Mouse (Mus musculus) cortical plate, adult 2 months (tissue): ENCODE measurements around the gene Zfp281. TPM values are rescaled to one million over a fixed set of nuclear protein-coding genes. Genes with fewer than 3 reads are reported as not detected.

ENCODE experiments used
- H3K27ac ChIP-seq: fragments of 200-500 bp; 2 replicates; pipeline ENCODE4 v1.5.1; 2012; ENCODE audit warnings: low read length, control low read depth, inconsistent platforms; ENCODE audit not compliant: insufficient read depth
- H3K4me1 ChIP-seq: fragments of 200-500 bp; 2 replicates; pipeline ENCODE4 v1.6.1; 2011; ENCODE audit warnings: low read length; ENCODE audit not compliant: control insufficient read depth, insufficient read depth
- H3K4me3 ChIP-seq: fragments of 200-500 bp; 2 replicates; pipeline ENCODE4 v1.5.1; 2011; ENCODE audit warnings: mild to moderate bottlenecking, low read length, control low read depth; ENCODE audit not compliant: insufficient read depth
- CTCF ChIP-seq: fragments of 200-500 bp; IDR thresholded peaks from 2 replicates; pipeline ENCODE4 v1.5.1; 2011; ENCODE audit warnings: mild to moderate bottlenecking, control low read depth, low read length; ENCODE audit not compliant: insufficient read depth; ENCODE audit errors: extremely low read depth
- POLR2A ChIP-seq: fragments of 200-500 bp; IDR thresholded peaks from 2 replicates; pipeline ENCODE4 v1.6.1; 2011; ENCODE audit warnings: mild to moderate bottlenecking, low read length, control low read depth; ENCODE audit not compliant: insufficient read depth; ENCODE audit errors: extremely low read depth
- polyA plus RNA-seq: library from polyadenylated mRNA; depleted of rRNA; stranded (reverse); fragments of >200 nt; gene quantifications from 2 replicates; pipeline ENCODE4 v1.2.3, GENCODE M21; 2012

Zfp281 gene
- polyA plus RNA-seq, 1 experiment, result 12.9 TPM

DNA sequence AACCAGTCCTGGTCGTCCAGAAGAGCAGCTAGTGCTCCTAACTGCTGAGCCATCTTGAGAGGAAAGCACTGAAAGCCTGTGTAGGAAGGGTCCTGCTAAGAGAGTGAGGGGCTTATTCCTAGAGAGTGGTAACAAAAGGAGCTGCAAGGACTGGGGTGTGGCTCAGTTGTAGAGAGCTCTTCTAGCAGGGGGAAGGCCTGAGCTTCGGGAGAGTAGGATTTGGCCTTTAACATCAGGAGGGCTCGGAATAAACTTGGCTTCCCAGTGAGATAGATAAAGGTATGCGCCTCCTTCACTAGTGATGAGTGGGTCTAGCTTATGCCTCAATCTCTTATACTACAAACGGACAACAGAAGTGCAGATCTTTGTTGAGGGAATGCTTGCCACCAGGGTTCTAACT lies 26.4 kb upstream of the Zfp281 start:
- Histone ChIP-seq H3K27ac (no peak overlapping the region), H3K4me3 (no peak overlapping the region), H3K4me1 (no peaks in the 10 kb centered on the region)
- TF ChIP-seq POLR2A (no peak), CTCF (no peak)

DNA sequence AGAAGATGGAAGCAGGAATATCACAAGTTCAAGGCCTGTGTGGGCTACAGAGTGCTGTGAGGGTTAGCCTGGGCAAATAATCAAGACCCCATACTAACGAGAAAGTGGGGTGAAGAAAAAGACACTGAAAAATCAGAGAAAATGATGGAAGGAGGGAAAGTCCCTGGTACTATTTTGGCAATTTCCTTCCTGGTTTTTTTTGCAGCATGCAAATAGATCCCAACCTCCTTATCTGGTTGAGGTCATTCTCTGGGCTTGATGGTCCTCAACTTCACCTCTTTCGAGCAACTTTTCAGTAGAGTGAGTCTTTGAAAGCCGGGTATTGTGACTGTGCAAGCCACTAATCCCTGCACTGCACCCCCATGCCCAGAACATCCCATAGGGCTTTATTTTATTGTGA lies 24.6 kb upstream of the Zfp281 start:
- TF ChIP-seq CTCF (no peak), POLR2A (no peak)
- Histone ChIP-seq H3K4me1 (no peaks in the 10 kb centered on the region), H3K27ac (no peak overlapping the region), H3K4me3 (no peak overlapping the region)

GRCm38 (mm10) chr1:136600647-136601345 lies 23.9 kb upstream of the Zfp281 start:
- Histone ChIP-seq H3K27ac (no peak overlapping the region), H3K4me3 (no peak overlapping the region), H3K4me1 (no peaks in the 10 kb centered on the region)
- no peak for TF ChIP-seq CTCF

DNA sequence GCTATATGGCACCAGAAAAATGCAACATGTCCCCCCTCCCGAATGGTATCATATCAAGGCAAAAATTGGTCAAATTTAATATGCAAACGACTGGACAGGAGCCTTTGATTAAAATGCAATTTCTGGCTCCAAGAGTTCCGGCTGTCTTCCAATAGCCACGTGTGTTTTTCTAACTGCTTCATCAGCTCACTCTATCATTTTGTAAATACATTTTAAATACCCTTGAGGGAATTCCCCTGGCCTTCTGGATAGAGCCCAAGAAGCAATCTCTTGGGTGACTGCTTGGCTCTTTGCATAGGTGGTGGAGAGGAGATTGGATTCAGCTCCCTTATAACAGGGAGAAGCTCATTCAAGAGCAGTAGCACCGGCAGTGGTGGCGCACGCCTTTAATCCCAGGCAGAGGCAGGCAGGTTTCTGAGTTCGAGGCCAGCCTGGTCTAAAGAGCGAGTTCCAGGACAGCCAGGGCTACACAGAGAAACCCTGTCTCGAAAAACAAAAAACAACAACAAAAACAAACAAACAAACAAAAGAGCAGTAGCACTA lies 23.3 kb upstream of the Zfp281 start:
- H3K27ac ChIP-seq, result no peak overlapping the region
- no peaks in the 10 kb centered on the region for H3K4me1 ChIP-seq
- TF ChIP-seq POLR2A (no peak), CTCF (no peak)
- H3K4me3 ChIP-seq, result no peak overlapping the region

DNA sequence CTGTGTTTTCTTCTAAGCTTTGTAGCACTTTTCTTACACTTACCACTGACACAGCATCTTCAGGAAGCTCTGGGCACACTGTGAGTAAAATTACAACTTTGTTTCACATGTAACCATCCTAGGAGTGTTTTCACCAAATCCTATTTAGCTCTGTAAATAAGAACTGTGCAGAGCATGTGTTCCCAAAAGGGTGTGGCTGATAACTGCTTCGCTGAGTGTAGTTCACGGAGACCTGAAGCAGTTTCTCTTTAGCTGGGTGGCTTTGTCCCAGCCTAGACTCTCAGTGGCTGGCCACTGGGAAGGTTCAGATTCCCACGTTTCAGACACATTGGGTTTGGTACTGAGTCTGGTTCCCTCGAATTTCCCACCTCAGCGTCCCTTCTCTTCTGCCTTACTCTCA lies 22.4 kb upstream of the Zfp281 start:
- TF ChIP-seq CTCF (no peak), POLR2A (no peak)
- Histone ChIP-seq H3K4me1 (no peaks in the 10 kb centered on the region), H3K4me3 (no peak overlapping the region), H3K27ac (no peak overlapping the region)

DNA sequence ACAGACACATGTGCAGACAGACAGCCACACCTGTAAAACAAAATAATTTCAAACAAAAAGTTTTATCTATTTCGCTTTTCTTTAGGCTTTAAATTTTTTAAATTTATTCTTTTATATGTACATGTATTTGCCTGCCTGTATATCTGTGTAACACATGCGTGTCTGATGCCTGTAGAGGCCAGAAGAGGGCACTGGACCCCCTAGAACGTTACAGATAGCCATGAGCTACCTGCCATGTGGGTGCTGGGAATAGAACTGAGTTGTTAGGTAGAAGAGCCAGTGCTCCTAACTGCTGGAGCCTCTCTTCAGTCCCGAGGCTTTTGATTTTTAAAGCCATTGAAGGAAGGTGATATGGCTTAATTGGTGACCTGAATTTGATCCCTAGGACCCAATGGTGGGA lies 20.5 kb upstream of the Zfp281 start:
- H3K4me3 ChIP-seq, result no peak overlapping the region
- no peak overlapping the region for H3K27ac ChIP-seq
- TF ChIP-seq CTCF (no peak), POLR2A (no peak)
- H3K4me1 ChIP-seq, result no peaks in the 10 kb centered on the region

- H3K27ac ChIP-seq, result no peak overlapping the region
These were observed 18.9 kb upstream of the Zfp281 start for GRCm38 (mm10) chr1:136605790-136606189.

DNA sequence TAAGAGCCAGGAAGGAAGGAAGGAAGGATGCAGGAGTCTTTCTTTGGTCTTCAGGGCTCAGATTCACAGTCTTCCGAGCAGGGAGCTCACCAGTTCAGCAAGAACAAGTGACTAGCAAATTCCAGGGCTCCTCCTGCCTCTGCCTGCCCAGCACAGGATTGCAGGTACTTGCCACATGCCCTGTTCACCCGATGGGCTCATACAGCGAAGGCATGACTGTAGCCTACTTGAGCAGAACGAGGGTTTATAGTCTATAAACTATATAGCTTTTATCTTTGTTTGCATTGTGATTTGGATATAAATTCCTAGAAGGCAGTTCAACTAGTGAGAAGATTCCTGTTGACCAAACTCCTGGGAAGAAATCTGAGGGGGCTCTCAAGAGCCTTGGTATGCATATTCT lies 18.4 kb upstream of the Zfp281 start:
- no peaks in the 10 kb centered on the region for H3K4me1 ChIP-seq
- no peak overlapping the region for H3K27ac ChIP-seq
- no peak overlapping the region for H3K4me3 ChIP-seq
- TF ChIP-seq CTCF, result no peak
- no peak for TF ChIP-seq POLR2A

More at GRCm38 (mm10) chr1:136605790-136606189, 18.9 kb upstream of the Zfp281 start:
- TF ChIP-seq CTCF (no peak), POLR2A (no peak)
- H3K4me3 ChIP-seq, result no peak overlapping the region
- no peaks in the 10 kb centered on the region for H3K4me1 ChIP-seq

GRCm38 (mm10) chr1:136608339-136609261 lies 16.1 kb upstream of the Zfp281 start:
- H3K27ac ChIP-seq, result no peak overlapping the region
- H3K4me3 ChIP-seq, result no peak overlapping the region
- H3K4me1 ChIP-seq, result peaks cover 8% of the 10 kb centered on the region
- TF ChIP-seq CTCF (no peak), POLR2A (no peak)
